Mouse (Mus musculus) neural tube, embryonic 13.5 days (tissue): ENCODE data around the gene BC003965. TPM values are rescaled to one million over a fixed set of nuclear protein-coding genes. Genes with fewer than 3 reads are reported as not detected.

Source experiments
- polyA plus RNA-seq: library from polyadenylated mRNA; unstranded; fragments of >200 nt; fragmentation: Nextera tagmentation; extraction: Ambion mirVana; gene quantifications from 2 replicates; pipeline ENCODE4 v1.2.1, GENCODE M21; 2015

BC003965 gene
- polyA plus RNA-seq, 1 experiment from 2014 or later: 32.7 TPM

Other genes with a start within 250 kb of the BC003965 start
- 82.2 and 85.8 TPM in 2 replicates for gene Mapk8ip3, start 247.6 kb upstream of the BC003965 start, polyA plus RNA-seq
- 100 and 110 TPM in 2 replicates for gene Jpt2, start 223.9 kb upstream of the BC003965 start, polyA plus RNA-seq
- 7.0 and 7.3 TPM in 2 replicates for gene Cramp1l, start 168.8 kb upstream of the BC003965 start, polyA plus RNA-seq
- gene Ift140, start 168.5 kb upstream of the BC003965 start, polyA plus RNA-seq: 17.8 and 19.2 TPM in 2 replicates
- gene Tmem204, start 101.0 kb upstream of the BC003965 start, polyA plus RNA-seq: 9.0 and 10.8 TPM in 2 replicates
- 45.7 and 46.7 TPM in 2 replicates for gene Telo2, start 68.6 kb upstream of the BC003965 start, polyA plus RNA-seq
- gene Ptx4, start 63.8 kb upstream of the BC003965 start, polyA plus RNA-seq: not detected in 2 replicates
- gene Clcn7, start 51.2 kb upstream of the BC003965 start, polyA plus RNA-seq: 23.7 and 24.4 TPM in 2 replicates
- not detected in 2 replicates for gene Ccdc154, start 22.1 kb upstream of the BC003965 start, polyA plus RNA-seq
- not detected in 2 replicates for gene Gm38655, start 9.1 kb upstream of the BC003965 start, polyA plus RNA-seq
- 9.3 and 11.0 TPM in 2 replicates for gene Unkl, start 3.8 kb downstream of the BC003965 start, polyA plus RNA-seq
- 72.4 and 90.8 TPM in 2 replicates for gene Gnptg, start 55.6 kb downstream of the BC003965 start, polyA plus RNA-seq
- gene Tsr3, start 55.6 kb downstream of the BC003965 start, polyA plus RNA-seq: 62.1 and 62.3 TPM in 2 replicates
- gene Baiap3, start 71.8 kb downstream of the BC003965 start, polyA plus RNA-seq: 3.7 and 3.8 TPM in 2 replicates
- gene Ube2i, start 90.1 kb downstream of the BC003965 start, polyA plus RNA-seq: 503 and 513 TPM in 2 replicates
- not detected in 2 replicates for gene Prss34, start 113.8 kb downstream of the BC003965 start, polyA plus RNA-seq
- not detected in 2 replicates for gene Prss28, start 124.1 kb downstream of the BC003965 start, polyA plus RNA-seq
- not detected in 2 replicates for gene Prss29, start 134.1 kb downstream of the BC003965 start, polyA plus RNA-seq
- not detected in 2 replicates for gene Tpsab1, start 161.0 kb downstream of the BC003965 start, polyA plus RNA-seq
- gene Tpsb2, start 181.8 kb downstream of the BC003965 start, polyA plus RNA-seq: 0.45 TPM in 1 of 2 replicates, not detected in the other
- 0.68 TPM in 1 of 2 replicates, not detected in the other for gene Tpsg1, start 184.7 kb downstream of the BC003965 start, polyA plus RNA-seq
- gene Cacna1h, start 249.2 kb downstream of the BC003965 start, polyA plus RNA-seq: 12.0 and 12.6 TPM in 2 replicates